Mouse (Mus musculus) adrenal gland, postnatal 36 days (tissue): ENCODE measurements around the gene Brip1. TPM values are rescaled to one million over a fixed set of nuclear protein-coding genes. Genes with fewer than 3 reads are reported as not detected.

Source experiments
- DNase-seq, 2 experiments: peaks; one replicate each; pipeline ENCODE4 v3.0.0; 2021; ENCODE audit warnings: mixed read lengths in 1 of 2
- total RNA-seq, 2 experiments: library from RNA; stranded (reverse); gene quantifications; 2 replicates each; pipeline ENCODE4 v1.2.3; 2021

The Brip1 gene
- total RNA-seq, 2 experiments from 2014 or later = 1.3 to 2.0 TPM

GRCm38 (mm10) chr11:86107276-86107675 is 93.7 kb downstream of the Brip1 start:
- DNase-seq = no peak

- peak; percentile 74 to 77 for DNase-seq
These were observed 94.4 kb downstream of the Brip1 start for GRCm38 (mm10) chr11:86106596-86106995.

GRCm38 (mm10) chr11:86101191-86101590 is 99.8 kb downstream of the Brip1 start:
- DNase-seq = peak; percentile 8 to 16

DNA sequence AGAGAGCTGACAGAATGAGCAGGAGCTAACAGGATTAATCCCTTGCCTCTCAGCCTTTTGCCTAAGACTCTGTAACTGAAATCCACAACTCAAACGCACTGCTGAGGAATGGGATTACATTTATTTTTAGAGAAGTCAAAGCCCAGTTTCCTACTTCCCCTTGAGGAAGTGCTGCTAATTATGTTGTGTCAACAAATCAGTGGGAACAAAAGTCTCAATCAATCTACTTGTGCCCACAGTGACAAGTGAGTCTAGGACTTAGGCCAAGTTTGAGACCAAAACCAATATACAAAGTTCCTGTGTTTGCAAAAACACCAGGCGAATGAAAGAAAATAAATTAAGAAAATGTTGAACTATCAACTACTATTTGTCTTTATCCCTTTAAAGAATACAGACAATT is 101.7 kb downstream of the Brip1 start:
- DNase-seq = no peak

DNA sequence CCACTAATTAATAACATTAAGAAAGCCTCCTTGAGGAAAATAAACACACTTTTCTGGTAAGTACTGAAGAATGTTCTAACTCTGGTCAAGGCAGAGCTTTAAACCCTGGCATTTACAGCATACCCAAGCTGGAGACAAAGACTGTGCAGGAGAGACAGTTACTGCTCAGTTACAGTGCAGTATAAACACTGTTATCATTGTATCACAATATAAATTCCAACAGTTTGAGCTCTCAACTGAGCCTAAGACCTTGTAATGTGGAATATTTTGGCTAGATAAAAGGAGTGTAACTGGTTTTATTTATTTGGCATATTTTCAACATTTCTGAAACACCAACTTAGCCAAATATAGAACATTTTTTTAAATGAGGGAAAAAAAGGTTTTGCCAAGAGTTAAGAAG is 112.2 kb downstream of the Brip1 start:
- DNase-seq = no peak

- no peak for DNase-seq
These were observed 116.5 kb downstream of the Brip1 start for GRCm38 (mm10) chr11:86084522-86084921.

GRCm38 (mm10) chr11:86078025-86078424 is 123.0 kb downstream of the Brip1 start:
- DNase-seq = no peak

DNA sequence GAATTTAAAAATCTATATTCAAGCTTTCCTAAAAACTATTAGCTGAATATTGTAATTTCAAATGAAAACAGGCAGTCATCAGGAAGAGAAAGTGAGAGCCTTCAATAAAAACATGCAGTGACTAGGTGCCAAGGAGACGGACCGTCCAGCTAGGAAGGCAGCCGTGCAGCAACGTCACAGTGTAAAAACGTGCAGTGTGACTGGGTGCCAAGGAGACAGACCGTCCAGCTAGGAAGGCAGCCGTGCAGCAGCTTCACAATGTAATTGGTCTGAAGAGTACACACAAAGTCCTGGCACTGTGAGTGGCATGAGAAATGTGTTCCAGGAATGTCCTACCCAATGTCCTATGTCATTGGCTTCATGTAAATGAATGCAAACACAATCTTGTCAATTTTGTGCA is 124.0 kb downstream of the Brip1 start:
- DNase-seq = no peak

- no peak for DNase-seq
These were observed 124.6 kb downstream of the Brip1 start for GRCm38 (mm10) chr11:86076403-86076802.

DNA sequence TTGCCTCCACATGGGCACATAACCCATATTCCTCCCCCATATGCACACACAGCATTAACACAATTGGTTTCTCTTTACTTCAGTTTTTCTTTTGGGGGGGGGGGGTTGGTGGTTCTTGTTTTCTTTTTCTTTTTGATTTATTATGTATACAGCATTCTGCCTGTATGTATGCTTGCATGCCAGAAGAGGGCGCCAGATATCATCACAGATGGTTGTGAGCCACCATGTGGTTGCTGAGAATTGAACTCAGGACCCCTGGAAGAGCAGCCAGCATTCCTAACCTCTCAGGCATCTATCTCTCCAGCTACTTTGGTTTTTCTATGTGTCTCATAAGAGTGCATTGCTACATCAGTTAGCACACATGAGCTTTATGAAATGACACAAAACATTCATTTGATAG is 125.6 kb downstream of the Brip1 start:
- DNase-seq = no peak

GRCm38 (mm10) chr11:86068651-86069050 is 132.3 kb downstream of the Brip1 start:
- DNase-seq = no peak

DNA sequence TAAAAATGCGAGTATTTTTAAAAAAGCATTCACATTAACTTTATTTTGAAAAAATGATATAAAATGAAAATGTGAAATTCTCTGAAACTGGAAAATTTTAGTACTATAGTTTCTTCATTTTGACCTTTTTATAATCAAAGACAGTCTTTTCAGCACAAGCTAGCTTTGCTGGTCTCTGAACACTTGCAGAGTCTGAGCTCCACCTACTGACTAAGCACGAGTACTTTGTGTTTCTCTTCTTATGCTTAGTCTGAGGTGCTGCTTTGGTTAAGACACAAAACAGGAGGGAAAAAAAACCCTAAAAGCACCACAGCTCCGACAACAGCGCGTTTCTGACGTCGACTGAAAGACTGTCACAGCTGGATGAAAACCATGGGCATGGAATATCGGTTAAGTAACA is 133.8 kb downstream of the Brip1 start:
- peak in 1 of 2 experiments; percentile 24 for DNase-seq

- DNase-seq = no peak
These were observed 136.1 kb downstream of the Brip1 start for GRCm38 (mm10) chr11:86064881-86065280.

DNA sequence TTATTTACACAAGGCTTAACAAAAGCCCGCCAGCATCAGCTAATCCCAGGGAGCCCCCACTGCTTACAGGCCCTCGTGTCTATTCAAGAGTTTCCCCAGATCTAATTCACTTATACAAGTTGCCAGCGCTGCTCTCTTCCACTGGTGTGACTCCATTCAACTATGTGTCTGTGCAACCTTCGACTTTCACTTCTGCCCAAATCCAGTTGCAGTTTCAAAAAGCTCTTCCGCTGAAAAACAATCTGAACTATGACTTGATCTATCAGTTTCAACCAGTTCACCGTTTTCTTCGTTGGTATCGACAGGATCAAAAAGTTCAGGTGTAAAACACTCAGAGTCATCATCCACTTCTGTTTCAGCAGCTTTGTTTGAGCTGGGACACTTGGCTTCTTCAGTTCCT is 139.8 kb downstream of the Brip1 start:
- no peak for DNase-seq

DNA sequence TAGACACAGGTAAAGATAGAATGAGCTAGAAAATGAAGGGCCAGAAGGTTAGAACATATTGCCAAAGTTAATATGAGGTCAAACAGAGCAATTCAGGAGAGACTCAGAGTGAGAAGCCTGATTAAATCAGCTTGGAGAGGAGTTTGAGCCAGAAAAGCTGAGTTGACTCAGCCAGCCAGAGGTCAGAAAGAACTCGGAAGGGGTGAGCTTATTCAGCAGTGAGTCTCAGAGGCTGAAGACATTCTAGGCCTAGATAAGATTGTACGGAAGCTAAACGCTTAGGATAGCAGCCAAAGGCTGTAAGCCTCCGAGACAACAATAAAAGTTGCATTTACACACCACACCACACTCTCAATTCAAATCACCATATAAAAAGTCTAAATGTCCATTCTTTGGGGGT is 141.9 kb downstream of the Brip1 start:
- peak; percentile 42 to 55 for DNase-seq

DNA sequence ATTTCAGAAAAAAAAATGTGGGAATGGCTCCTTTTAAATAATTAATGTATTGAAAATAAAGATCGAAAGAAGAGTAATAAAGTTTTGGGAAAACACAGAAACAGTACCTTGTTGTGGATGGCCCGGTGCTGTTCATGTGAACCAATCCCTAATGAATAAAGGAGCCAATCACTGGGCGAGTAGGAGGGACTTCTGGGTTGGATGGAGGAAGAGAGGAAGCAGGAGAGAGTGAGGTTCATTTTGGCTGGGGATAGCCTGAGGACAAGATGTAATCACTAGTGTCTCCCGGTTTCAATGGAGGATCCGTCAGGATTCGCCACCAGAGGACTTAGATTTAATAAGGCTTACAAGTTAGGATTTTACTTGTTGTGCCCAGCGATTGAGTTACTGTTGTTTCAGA is 145.2 kb downstream of the Brip1 start:
- DNase-seq = no peak

DNA sequence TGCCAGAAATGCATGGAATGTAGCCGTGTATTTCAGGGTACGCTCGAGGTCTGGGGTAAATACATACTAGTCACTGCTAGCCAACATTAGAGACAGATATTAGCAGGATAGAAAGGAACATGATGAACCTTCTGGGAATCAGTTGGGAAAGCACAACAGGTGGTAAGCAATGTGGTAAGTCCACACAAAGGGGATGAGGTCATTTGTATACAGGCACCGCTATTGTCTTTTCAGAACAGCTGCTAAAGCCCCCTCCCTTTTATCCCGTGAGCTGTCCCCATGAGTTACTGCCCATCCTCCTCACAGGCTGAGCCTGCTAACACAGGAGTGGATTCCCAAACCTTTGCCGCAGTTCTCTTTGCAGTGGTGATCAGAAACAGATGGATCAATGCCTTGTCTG is 149.6 kb downstream of the Brip1 start:
- DNase-seq = no peak

GRCm38 (mm10) chr11:86050430-86051280 is 150.3 kb downstream of the Brip1 start:
- peak; percentile 41 to 42 for DNase-seq

DNA sequence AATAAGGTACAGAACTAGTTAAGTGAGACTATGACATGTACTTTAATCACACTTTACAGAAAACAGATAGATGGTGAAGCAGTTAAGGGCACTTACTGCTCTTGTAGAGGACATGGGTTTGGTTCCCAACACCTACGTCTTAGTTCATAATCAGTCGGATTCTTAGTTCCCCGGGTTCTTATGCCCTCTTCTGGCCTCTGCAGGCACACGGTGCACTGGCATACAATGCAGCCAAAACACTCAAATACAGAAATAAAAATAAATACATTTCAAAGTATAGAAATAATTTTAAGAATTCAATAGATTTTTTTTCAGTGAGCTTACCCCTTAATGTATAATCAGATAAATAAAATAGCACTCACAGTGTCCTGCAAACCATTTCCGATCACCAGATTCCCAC is 161.0 kb downstream of the Brip1 start:
- DNase-seq = no peak

GRCm38 (mm10) chr11:86039355-86039754 is 161.6 kb downstream of the Brip1 start:
- DNase-seq = no peak

DNA sequence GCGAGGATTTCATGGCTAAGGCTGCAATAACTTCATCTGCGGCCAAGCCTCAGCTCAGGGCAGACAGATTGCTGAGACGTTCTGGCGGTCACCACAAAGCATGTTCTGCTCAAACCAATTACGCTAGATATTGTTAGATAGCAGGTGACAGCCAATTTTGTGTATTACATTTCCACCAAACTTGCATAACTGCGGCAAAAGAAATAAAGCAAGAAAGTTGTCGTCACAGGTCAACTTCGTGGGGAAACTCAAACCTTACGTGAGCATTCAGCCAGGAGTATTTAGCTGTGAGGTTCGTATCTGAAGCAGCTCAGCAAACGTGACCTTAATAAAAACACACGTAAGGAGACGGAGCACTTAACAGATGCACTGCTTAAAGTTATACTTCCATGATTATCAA is 162.3 kb downstream of the Brip1 start:
- DNase-seq = no peak

GRCm38 (mm10) chr11:86032910-86033309 is 168.1 kb downstream of the Brip1 start:
- DNase-seq = no peak

DNA sequence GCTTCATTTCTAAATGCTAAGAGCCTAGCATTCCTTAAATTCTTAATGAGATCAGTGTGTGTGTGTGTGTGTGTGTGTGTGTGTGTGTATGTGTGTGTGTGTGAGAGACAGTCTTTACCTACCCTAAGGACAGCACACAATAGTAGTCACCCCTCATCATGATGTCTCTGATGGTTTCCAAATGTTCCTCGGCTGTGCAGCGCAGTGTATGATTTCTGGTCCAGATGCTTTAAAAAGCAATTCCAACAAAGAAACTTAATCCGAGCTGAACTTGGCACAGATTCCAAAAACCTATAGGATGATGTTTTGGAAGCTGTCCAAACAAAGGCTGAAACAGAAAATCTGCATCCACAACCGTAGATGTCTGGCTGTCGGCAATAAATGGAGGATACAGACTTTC is 173.0 kb downstream of the Brip1 start:
- no peak for DNase-seq

DNA sequence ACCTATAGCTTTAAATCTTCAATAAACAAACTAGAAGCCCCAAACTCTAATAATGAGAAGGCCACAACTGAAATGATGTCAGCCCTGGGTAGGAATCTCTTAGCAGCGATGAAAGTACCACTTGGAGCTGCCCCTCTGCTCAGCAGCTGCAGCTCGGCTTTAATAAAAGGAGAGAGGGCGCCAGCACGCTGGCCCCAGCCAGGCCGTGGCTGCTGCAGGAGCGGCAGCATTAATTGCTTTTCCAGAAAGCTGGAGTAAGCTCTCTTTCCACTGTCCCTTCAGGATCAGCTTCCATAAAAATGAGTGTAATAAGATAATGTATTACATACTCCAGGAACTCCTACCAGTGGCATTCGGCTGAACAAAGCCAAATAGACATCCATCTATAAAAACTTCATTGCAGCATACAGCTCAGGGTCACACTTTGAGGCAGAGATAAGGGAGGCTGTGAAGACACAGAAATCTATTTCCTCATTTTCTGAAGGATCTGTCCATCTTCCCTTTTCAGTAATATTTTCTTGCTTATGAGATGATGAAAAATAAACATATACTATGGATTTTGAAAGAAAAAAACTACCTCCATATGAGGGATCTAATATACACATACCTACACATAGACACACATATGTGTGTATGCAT is 174.3 kb downstream of the Brip1 start:
- peak in 1 of 2 experiments; percentile 23 for DNase-seq
